Mouse (Mus musculus) liver, postnatal 0 days (tissue): ENCODE measurements around the gene Brms1l. TPM values are rescaled to one million over a fixed set of nuclear protein-coding genes. Genes with fewer than 3 reads are reported as not detected.

Experiments used
- ATAC-seq: fragments of 200-750 bp; cut with Nextera tagmentation; 2 replicates; pipeline ENCODE4 v1.8.0; 2017; ENCODE audit warnings: mild to moderate bottlenecking, moderate library complexity
- DNase-seq: peaks from one replicate; pipeline ENCODE4 v3.0.0-alpha.2; 2016
- H3K27ac ChIP-seq: fragments of 300-500 bp; sonication (generic); 2 replicates; pipeline ENCODE4 v1.5.1; 2014; ENCODE audit warnings: antibody characterized with exemption, moderate library complexity, mild to moderate bottlenecking, low read depth
- H3K27me3 ChIP-seq: fragments of 300-500 bp; sonication (generic); 2 replicates; pipeline ENCODE4 v1.6.1; 2014; ENCODE audit warnings: low read length, control low read depth, mixed read lengths; ENCODE audit not compliant: insufficient read depth
- H3K36me3 ChIP-seq: fragments of 300-500 bp; sonication (generic); replicated peaks from 2 replicates; pipeline ENCODE4 v1.6.1; 2014; ENCODE audit warnings: mild to moderate bottlenecking, control low read depth, low read length, moderate library complexity, mixed read lengths; ENCODE audit not compliant: insufficient read depth
- H3K4me1 ChIP-seq: fragments of 300-500 bp; sonication (generic); 2 replicates; pipeline ENCODE4 v1.6.1; 2014; ENCODE audit warnings: antibody characterized with exemption, mild to moderate bottlenecking, control low read depth; ENCODE audit not compliant: insufficient read depth
- H3K4me2 ChIP-seq: fragments of 300-500 bp; sonication (generic); 2 replicates; pipeline ENCODE4 v1.6.1; 2014; ENCODE audit warnings: low read depth, mild to moderate bottlenecking, low read length, moderate library complexity, mixed read lengths
- H3K4me3 ChIP-seq: fragments of 300-500 bp; sonication (generic); 2 replicates; pipeline ENCODE4 v1.5.1; 2014; ENCODE audit warnings: low read depth, low read length
- H3K9ac ChIP-seq: fragments of 300-500 bp; sonication (generic); replicated peaks from 2 replicates; pipeline ENCODE4 v1.6.1; 2014; ENCODE audit warnings: mild to moderate bottlenecking, moderate library complexity
- H3K9me3 ChIP-seq: fragments of 300-500 bp; sonication (generic); 2 replicates; pipeline ENCODE4 v1.6.1; 2016; ENCODE audit warnings: mild to moderate bottlenecking, control low read depth, low read length, mixed read lengths
- CTCF ChIP-seq: sonication (generic); IDR thresholded peaks from 2 replicates; pipeline ENCODE4 v1.5.1; 2016; ENCODE audit warnings: antibody characterized with exemption, low read depth
- EP300 ChIP-seq: IDR thresholded peaks from 2 replicates; pipeline ENCODE4 v1.6.1; 2016; ENCODE audit warnings: antibody characterized with exemption, low read depth, mild to moderate bottlenecking
- WGBS: fragments of 180-500 bp; shearing (Covaris S2); extraction: QIAGEN DNeasy Blood & Tissue Kit; methylation state at CpG from one replicate; pipeline ENCODE4 v1.1.7; 2014; ENCODE audit not compliant: insufficient replicate concordance; 5-methylcytosine and 5-hydroxymethylcytosine counted together
- polyA plus RNA-seq: library from polyadenylated mRNA; unstranded; fragments of >200 nt; fragmentation: Nextera tagmentation; extraction: Ambion mirVana; gene quantifications from 2 replicates; pipeline ENCODE4 v1.2.1, GENCODE M21; 2015

Brms1l gene
- polyA plus RNA-seq, 1 experiment from 2014 or later: 6.9 TPM

DNA sequence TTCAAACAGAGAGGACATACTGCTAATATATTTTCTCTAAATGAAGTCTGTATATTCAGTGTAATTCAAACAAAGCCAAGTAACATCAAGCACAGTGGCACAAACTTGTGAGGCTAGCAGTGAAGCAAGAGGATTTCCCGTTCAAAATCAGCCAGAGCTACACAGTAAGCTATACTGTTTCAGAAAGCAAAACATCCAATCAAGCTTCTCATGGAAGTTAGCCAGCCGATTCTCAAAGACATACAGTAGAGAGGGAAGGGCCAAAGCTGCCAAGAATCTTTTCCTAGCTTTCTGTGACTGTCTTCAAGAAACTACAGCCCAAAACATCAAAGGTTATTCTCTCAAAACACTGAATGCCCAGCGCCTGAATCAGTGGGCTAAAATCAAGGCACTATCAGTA is 31.1 kb upstream of the Brms1l start:
- no peak for ATAC-seq
- H3K27ac ChIP-seq: no peak overlapping the region
- WGBS: 63% methylated on average over 3 of the region's 3 CpGs

GRCm38 (mm10) chr12:55816488-55816887 is 19.6 kb upstream of the Brms1l start:
- WGBS: 82% methylated on average over 5 of the region's 5 CpGs
- ATAC-seq (no peak), DNase-seq (no peak)
- Histone ChIP-seq H3K27ac (no peak overlapping the region), H3K9ac (no peak overlapping the region), H3K27me3 (no peaks in the 10 kb centered on the region), H3K4me2 (no peak overlapping the region), H3K36me3 (no peaks in the 10 kb centered on the region), H3K4me1 (peaks cover 5% of the 10 kb centered on the region), H3K9me3 (no peaks in the 10 kb centered on the region), H3K4me3 (no peak overlapping the region)
- no peak for TF ChIP-seq CTCF
- no peak for TF ChIP-seq EP300

More for the DNA sequence above, 31.1 kb upstream of the Brms1l start:
- DNase-seq: no peak
- H3K4me3 ChIP-seq: no peak overlapping the region
- H3K4me2 ChIP-seq: no peak overlapping the region
- no peak for TF ChIP-seq CTCF
- no peak for TF ChIP-seq EP300
- H3K27me3 ChIP-seq: no peaks in the 10 kb centered on the region
- no peaks in the 10 kb centered on the region for H3K36me3 ChIP-seq
- no peaks in the 10 kb centered on the region for H3K4me1 ChIP-seq
- H3K9me3 ChIP-seq: no peaks in the 10 kb centered on the region
- H3K9ac ChIP-seq: no peak overlapping the region

DNA sequence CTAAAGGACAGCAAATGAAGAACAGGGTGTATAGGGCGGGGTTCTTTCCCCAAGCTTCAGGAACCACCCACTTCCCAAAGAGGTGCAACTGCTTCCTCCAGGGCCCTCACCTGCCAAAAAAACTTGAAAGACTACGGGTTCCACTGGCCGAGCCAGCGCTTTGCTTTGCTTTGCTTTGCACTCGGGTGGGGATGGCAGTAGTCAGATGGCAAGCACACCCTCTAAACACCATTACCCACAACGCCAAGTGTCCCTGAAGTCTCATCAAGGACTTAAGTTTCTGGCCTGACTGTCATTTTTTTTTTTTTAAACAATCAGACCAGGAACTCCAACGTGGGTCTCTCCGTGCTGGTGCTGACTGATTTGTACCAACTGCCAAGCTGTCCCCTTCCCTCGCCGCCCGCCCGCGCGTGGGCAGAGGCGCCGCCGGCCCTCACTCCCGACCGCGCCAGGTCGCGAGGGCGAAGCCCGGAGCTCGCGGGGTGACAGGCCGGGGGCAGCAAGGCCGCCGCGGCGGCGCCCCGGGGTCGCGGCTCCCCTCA is 15.9 kb upstream of the Brms1l start:
- ATAC-seq: peak; percentile 47
- Histone ChIP-seq H3K27me3 (no peaks in the 10 kb centered on the region), H3K4me1 (peaks cover 5% of the 10 kb centered on the region), H3K9ac (peak overlapping the region; percentile 93), H3K36me3 (no peaks in the 10 kb centered on the region), H3K27ac (peak overlapping the region; percentile 89), H3K4me3 (peak overlapping the region; percentile 95), H3K9me3 (peaks cover 2% of the 10 kb centered on the region; the same call in 1 of the 2 replicates), H3K4me2 (peak overlapping the region; percentile 98)
- no peak for TF ChIP-seq CTCF
- DNase-seq: peak; percentile 43
- under 1% methylated on average over 35 of the region's 35 CpGs for WGBS

GRCm38 (mm10) chr12:55820661-55821314 is 15.3 kb upstream of the Brms1l start, which contains the start of gene Ralgapa1:
TSS of gene Ralgapa1 (minus strand) at chr12:55821167.
- under 1% methylated on average over 76 of the region's 78 CpGs for WGBS

GRCm38 (mm10) chr12:55824027-55824426 is 12.1 kb upstream of the Brms1l start:
- ATAC-seq: no peak

More at GRCm38 (mm10) chr12:55820661-55821314, 15.3 kb upstream of the Brms1l start, which contains the start of gene Ralgapa1:
- peak within 1 kb of the TSS; percentile 89 for H3K27ac ChIP-seq
- peak within 1 kb of the TSS; percentile 93 for H3K9ac ChIP-seq
- peak within 1 kb of the TSS; percentile 95 for H3K4me3 ChIP-seq
- H3K4me2 ChIP-seq: peak within 1 kb of the TSS; percentile 98
- H3K9me3 ChIP-seq: peaks cover 2% of the 10 kb centered on the region; the same call in 1 of the 2 replicates
- H3K4me1 ChIP-seq: peaks cover 5% of the 10 kb centered on the region
- DNase-seq (peak; percentile 92), ATAC-seq (peak; percentile 94)
- TF ChIP-seq CTCF (peak; percentile 49), EP300 (no peak)
- H3K36me3 ChIP-seq: no peaks in the 10 kb centered on the region
- no peaks in the 10 kb centered on the region for H3K27me3 ChIP-seq

DNA sequence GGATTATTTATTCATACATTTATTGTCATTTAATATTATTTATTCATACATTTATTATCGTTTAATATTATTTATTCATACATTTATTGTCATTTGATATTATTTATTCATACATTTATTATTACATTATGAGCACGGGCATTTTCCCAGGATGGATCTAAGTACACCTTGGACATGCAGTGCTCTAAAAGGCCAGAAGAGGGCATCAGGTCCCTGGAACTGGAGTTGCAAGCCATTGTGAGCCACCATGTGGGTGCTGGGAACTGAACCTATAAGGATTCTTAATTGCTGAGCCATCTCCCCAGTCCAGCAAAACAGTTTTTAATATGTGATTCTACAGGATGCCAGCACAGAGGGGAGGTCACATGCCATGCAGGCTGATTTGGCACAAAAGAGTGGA is 10.6 kb upstream of the Brms1l start:
- 78% methylated on average over 2 of the region's 2 CpGs for whole genome bisulfite sequencing
- TF ChIP-seq CTCF: peak; percentile 29
- TF ChIP-seq EP300: no peak
- ATAC-seq: no peak

More at GRCm38 (mm10) chr12:55824027-55824426, 12.1 kb upstream of the Brms1l start:
- DNase-seq: no peak
- no peak for TF ChIP-seq CTCF
- no peak for TF ChIP-seq EP300
- H3K27ac ChIP-seq: no peak overlapping the region
- H3K9ac ChIP-seq: no peak overlapping the region
- no peak overlapping the region for H3K4me2 ChIP-seq
- peaks cover 5% of the 10 kb centered on the region for H3K4me1 ChIP-seq
- H3K36me3 ChIP-seq: no peaks in the 10 kb centered on the region
- peaks cover 2% of the 10 kb centered on the region; the same call in 1 of the 2 replicates for H3K9me3 ChIP-seq
- H3K27me3 ChIP-seq: no peaks in the 10 kb centered on the region
- WGBS: 75% methylated on average over 6 of the region's 6 CpGs
- no peak overlapping the region for H3K4me3 ChIP-seq

More for the DNA sequence above, 10.6 kb upstream of the Brms1l start:
- Histone ChIP-seq H3K4me2 (no peak overlapping the region), H3K27ac (no peak overlapping the region), H3K4me1 (no peaks in the 10 kb centered on the region), H3K9me3 (peaks cover 2% of the 10 kb centered on the region; the same call in 1 of the 2 replicates), H3K27me3 (no peaks in the 10 kb centered on the region), H3K36me3 (no peaks in the 10 kb centered on the region), H3K9ac (no peak overlapping the region), H3K4me3 (no peak overlapping the region)
- DNase-seq: no peak
